Mouse (Mus musculus): ENCODE results near the gene Gm6793. TPM values are rescaled to one million over a fixed set of nuclear protein-coding genes. Genes with fewer than 3 reads are reported as not detected.

Gm6793 gene
- polyA plus RNA-seq (2014; fragmentation: Nextera tagmentation; extraction: Ambion mirVana) = 0.83 and 1.2 TPM in 2 replicates

- Histone ChIP-seq H3K9me3 (ENCODE audit: control insufficient read depth, low read length) (no peaks in the 10 kb centered on the region), H3K36me3 (ENCODE audit: control insufficient read depth, insufficient read depth, low read length) (peaks cover 32% of the 10 kb centered on the region), H3K27ac (ENCODE audit: low read depth, low read length) (no peak within 1 kb of the TSS), H3K27me3 (ENCODE audit: control insufficient read depth, insufficient read depth, low read length) (no peaks in the 10 kb centered on the region), H3K9ac (ENCODE audit: low read depth, low read length) (no peak within 1 kb of the TSS), H3K4me3 (ENCODE audit: low read length) (no peak within 1 kb of the TSS), H3K4me2 (replicated peaks; ENCODE audit: low read depth, low read length) (no peak within 1 kb of the TSS), H3K4me1 (ENCODE audit: control insufficient read depth, insufficient read depth, low read length) (peaks cover 6% of the 10 kb centered on the region)
- WGBS = 96% methylated on average over 11 of the region's 11 CpGs
- no peak for ATAC-seq (ENCODE audit: low FRiP score, low TSS enrichment)
Measured at GRCm38 (mm10) chr8:112014936-112015335, at the start of gene Gm6793. Gene Gm6793, minus strand, starts transcription at chr8:112015036.

GRCm38 (mm10) chr8:112061372-112061771 is 46.5 kb upstream of the Gm6793 start:
- no peaks in the 10 kb centered on the region for H3K36me3 ChIP-seq (ENCODE audit: control insufficient read depth, insufficient read depth, low read length)
- no peak overlapping the region for H3K27ac ChIP-seq (ENCODE audit: low read depth, low read length)
- H3K4me3 ChIP-seq (ENCODE audit: low read length) = no peak overlapping the region
- no peaks in the 10 kb centered on the region for H3K27me3 ChIP-seq (ENCODE audit: control insufficient read depth, insufficient read depth, low read length)
- WGBS = 42% methylated on average over 4 of the region's 4 CpGs
- no peak for ATAC-seq (ENCODE audit: low FRiP score, low TSS enrichment)
- no peak overlapping the region for H3K9ac ChIP-seq (ENCODE audit: low read depth, low read length)
- H3K9me3 ChIP-seq (ENCODE audit: control insufficient read depth, low read length) = no peaks in the 10 kb centered on the region
- no peak overlapping the region for H3K4me2 ChIP-seq (replicated peaks; ENCODE audit: low read depth, low read length)
- H3K4me1 ChIP-seq (ENCODE audit: control insufficient read depth, insufficient read depth, low read length) = no peaks in the 10 kb centered on the region

GRCm38 (mm10) chr8:112054456-112054855 is 39.6 kb upstream of the Gm6793 start:
- H3K4me3 ChIP-seq (ENCODE audit: low read length) = no peak overlapping the region
- H3K27me3 ChIP-seq (ENCODE audit: control insufficient read depth, insufficient read depth, low read length) = no peaks in the 10 kb centered on the region
- no peak overlapping the region for H3K27ac ChIP-seq (ENCODE audit: low read depth, low read length)
- H3K9ac ChIP-seq (ENCODE audit: low read depth, low read length) = no peak overlapping the region
- ATAC-seq (ENCODE audit: low FRiP score, low TSS enrichment) = no peak
- H3K4me2 ChIP-seq (replicated peaks; ENCODE audit: low read depth, low read length) = no peak overlapping the region
- H3K9me3 ChIP-seq (ENCODE audit: control insufficient read depth, low read length) = no peaks in the 10 kb centered on the region
- H3K4me1 ChIP-seq (ENCODE audit: control insufficient read depth, insufficient read depth, low read length) = no peaks in the 10 kb centered on the region
- no peaks in the 10 kb centered on the region for H3K36me3 ChIP-seq (ENCODE audit: control insufficient read depth, insufficient read depth, low read length)

GRCm38 (mm10) chr8:112051537-112051936 is 36.7 kb upstream of the Gm6793 start:
- H3K27ac ChIP-seq (ENCODE audit: low read depth, low read length) = no peak overlapping the region
- H3K4me3 ChIP-seq (ENCODE audit: low read length) = no peak overlapping the region
- no peak overlapping the region for H3K9ac ChIP-seq (ENCODE audit: low read depth, low read length)
- H3K4me2 ChIP-seq (replicated peaks; ENCODE audit: low read depth, low read length) = no peak overlapping the region
- 84% methylated on average over 9 of the region's 9 CpGs for WGBS
- H3K9me3 ChIP-seq (ENCODE audit: control insufficient read depth, low read length) = no peaks in the 10 kb centered on the region
- no peak for ATAC-seq (ENCODE audit: low FRiP score, low TSS enrichment)
- no peaks in the 10 kb centered on the region for H3K27me3 ChIP-seq (ENCODE audit: control insufficient read depth, insufficient read depth, low read length)
- no peaks in the 10 kb centered on the region for H3K36me3 ChIP-seq (ENCODE audit: control insufficient read depth, insufficient read depth, low read length)
- H3K4me1 ChIP-seq (ENCODE audit: control insufficient read depth, insufficient read depth, low read length) = no peaks in the 10 kb centered on the region

- Histone ChIP-seq H3K27me3 (ENCODE audit: control insufficient read depth, insufficient read depth, low read length) (no peaks in the 10 kb centered on the region), H3K27ac (ENCODE audit: low read depth, low read length) (no peak overlapping the region), H3K9me3 (ENCODE audit: control insufficient read depth, low read length) (no peaks in the 10 kb centered on the region), H3K4me1 (ENCODE audit: control insufficient read depth, insufficient read depth, low read length) (no peaks in the 10 kb centered on the region), H3K36me3 (ENCODE audit: control insufficient read depth, insufficient read depth, low read length) (no peaks in the 10 kb centered on the region), H3K4me2 (replicated peaks; ENCODE audit: low read depth, low read length) (no peak overlapping the region), H3K4me3 (ENCODE audit: low read length) (no peak overlapping the region), H3K9ac (ENCODE audit: low read depth, low read length) (no peak overlapping the region)
- 81% methylated on average over 6 of the region's 6 CpGs for WGBS
- ATAC-seq (ENCODE audit: low FRiP score, low TSS enrichment) = no peak
Measured at GRCm38 (mm10) chr8:112049984-112050383, 35.1 kb upstream of the Gm6793 start.

- WGBS = 80% methylated on average over 6 of the region's 6 CpGs
- Histone ChIP-seq H3K4me2 (replicated peaks; ENCODE audit: low read depth, low read length) (no peak overlapping the region), H3K27me3 (ENCODE audit: control insufficient read depth, insufficient read depth, low read length) (no peaks in the 10 kb centered on the region), H3K9me3 (ENCODE audit: control insufficient read depth, low read length) (no peaks in the 10 kb centered on the region), H3K36me3 (ENCODE audit: control insufficient read depth, insufficient read depth, low read length) (no peaks in the 10 kb centered on the region), H3K27ac (ENCODE audit: low read depth, low read length) (no peak overlapping the region), H3K4me1 (ENCODE audit: control insufficient read depth, insufficient read depth, low read length) (no peaks in the 10 kb centered on the region), H3K9ac (ENCODE audit: low read depth, low read length) (no peak overlapping the region), H3K4me3 (ENCODE audit: low read length) (no peak overlapping the region)
- ATAC-seq (ENCODE audit: low FRiP score, low TSS enrichment) = no peak
Measured at GRCm38 (mm10) chr8:112048293-112048692, 33.5 kb upstream of the Gm6793 start.

- 1% methylated on average over 7 of the region's 7 CpGs for WGBS
- H3K36me3 ChIP-seq (ENCODE audit: control insufficient read depth, insufficient read depth, low read length) = no peaks in the 10 kb centered on the region
- no peak overlapping the region for H3K4me2 ChIP-seq (replicated peaks; ENCODE audit: low read depth, low read length)
- no peak overlapping the region for H3K9ac ChIP-seq (ENCODE audit: low read depth, low read length)
- no peak overlapping the region for H3K4me3 ChIP-seq (ENCODE audit: low read length)
- peak; percentile 79 for ATAC-seq (ENCODE audit: low FRiP score, low TSS enrichment)
- no peaks in the 10 kb centered on the region for H3K27me3 ChIP-seq (ENCODE audit: control insufficient read depth, insufficient read depth, low read length)
- no peaks in the 10 kb centered on the region for H3K9me3 ChIP-seq (ENCODE audit: control insufficient read depth, low read length)
- H3K4me1 ChIP-seq (ENCODE audit: control insufficient read depth, insufficient read depth, low read length) = no peaks in the 10 kb centered on the region
- H3K27ac ChIP-seq (ENCODE audit: low read depth, low read length) = no peak overlapping the region
Measured at GRCm38 (mm10) chr8:112045896-112046295, 31.1 kb upstream of the Gm6793 start.

- H3K27me3 ChIP-seq (ENCODE audit: control insufficient read depth, insufficient read depth, low read length) = no peaks in the 10 kb centered on the region
- no peak overlapping the region for H3K9ac ChIP-seq (ENCODE audit: low read depth, low read length)
- no peak for ATAC-seq (ENCODE audit: low FRiP score, low TSS enrichment)
- H3K4me2 ChIP-seq (replicated peaks; ENCODE audit: low read depth, low read length) = no peak overlapping the region
- no peak overlapping the region for H3K4me3 ChIP-seq (ENCODE audit: low read length)
- no peaks in the 10 kb centered on the region for H3K4me1 ChIP-seq (ENCODE audit: control insufficient read depth, insufficient read depth, low read length)
- H3K9me3 ChIP-seq (ENCODE audit: control insufficient read depth, low read length) = no peaks in the 10 kb centered on the region
- 82% methylated on average over 5 of the region's 5 CpGs for WGBS
- no peak overlapping the region for H3K27ac ChIP-seq (ENCODE audit: low read depth, low read length)
- no peaks in the 10 kb centered on the region for H3K36me3 ChIP-seq (ENCODE audit: control insufficient read depth, insufficient read depth, low read length)
Measured at GRCm38 (mm10) chr8:112045182-112045581, 30.3 kb upstream of the Gm6793 start.

GRCm38 (mm10) chr8:112037521-112037920 is 22.7 kb upstream of the Gm6793 start:
- H3K27me3 ChIP-seq (ENCODE audit: control insufficient read depth, insufficient read depth, low read length) = no peaks in the 10 kb centered on the region
- H3K4me3 ChIP-seq (ENCODE audit: low read length) = no peak overlapping the region
- H3K27ac ChIP-seq (ENCODE audit: low read depth, low read length) = no peak overlapping the region
- no peaks in the 10 kb centered on the region for H3K9me3 ChIP-seq (ENCODE audit: control insufficient read depth, low read length)
- 81% methylated on average over 18 of the region's 18 CpGs for WGBS
- no peaks in the 10 kb centered on the region for H3K4me1 ChIP-seq (ENCODE audit: control insufficient read depth, insufficient read depth, low read length)
- ATAC-seq (ENCODE audit: low FRiP score, low TSS enrichment) = no peak
- H3K9ac ChIP-seq (ENCODE audit: low read depth, low read length) = no peak overlapping the region
- H3K4me2 ChIP-seq (replicated peaks; ENCODE audit: low read depth, low read length) = no peak overlapping the region
- H3K36me3 ChIP-seq (ENCODE audit: control insufficient read depth, insufficient read depth, low read length) = no peaks in the 10 kb centered on the region

- peak; percentile 81 for ATAC-seq (ENCODE audit: low FRiP score, low TSS enrichment)
- 7% methylated on average over 8 of the region's 8 CpGs for WGBS
- H3K27ac ChIP-seq (ENCODE audit: low read depth, low read length) = no peak overlapping the region
Measured at GRCm38 (mm10) chr8:112034603-112035002, 19.8 kb upstream of the Gm6793 start.

More at GRCm38 (mm10) chr8:112034603-112035002, 19.8 kb upstream of the Gm6793 start:
- Histone ChIP-seq H3K9me3 (ENCODE audit: control insufficient read depth, low read length) (no peaks in the 10 kb centered on the region), H3K4me3 (ENCODE audit: low read length) (no peak overlapping the region), H3K36me3 (ENCODE audit: control insufficient read depth, insufficient read depth, low read length) (no peaks in the 10 kb centered on the region), H3K4me1 (ENCODE audit: control insufficient read depth, insufficient read depth, low read length) (no peaks in the 10 kb centered on the region), H3K4me2 (replicated peaks; ENCODE audit: low read depth, low read length) (no peak overlapping the region), H3K27me3 (ENCODE audit: control insufficient read depth, insufficient read depth, low read length) (no peaks in the 10 kb centered on the region), H3K9ac (ENCODE audit: low read depth, low read length) (no peak overlapping the region)

Measured in kidney, embryonic 14.5 days (tissue).